Mouse (Mus musculus): ENCODE measurements around the gene Pank4. TPM values are rescaled to one million over a fixed set of nuclear protein-coding genes. Genes with fewer than 3 reads are reported as not detected.

The Pank4 gene
- polyA plus RNA-seq, 1 experiment from 2014 or later: 43.9 TPM

- peaks cover 46% of the 10 kb centered on the region for H3K27me3 ChIP-seq (ENCODE audit: control insufficient read depth, insufficient read depth, low read length)
- H3K36me3 ChIP-seq (ENCODE audit: control insufficient read depth, insufficient read depth, low read length): no peaks in the 10 kb centered on the region
- H3K9me3 ChIP-seq (ENCODE audit: control insufficient read depth, low read length): no peaks in the 10 kb centered on the region
- WGBS: 52% methylated on average over 14 of the region's 14 CpGs
- no peak overlapping the region for H3K9ac ChIP-seq (ENCODE audit: low read depth, low read length)
- no peak overlapping the region for H3K4me3 ChIP-seq (ENCODE audit: low read length)
- ATAC-seq (ENCODE audit: low FRiP score, low TSS enrichment): no peak
- H3K4me1 ChIP-seq (ENCODE audit: control insufficient read depth, insufficient read depth, low read length): 0 out of 2 replicates have a peak, but pooled peaks cover 3% of the 10 kb centered on the region
- no peak overlapping the region for H3K4me2 ChIP-seq (replicated peaks; ENCODE audit: low read depth, low read length)
- no peak overlapping the region for H3K27ac ChIP-seq (ENCODE audit: low read depth, low read length)
These were observed 15.6 kb upstream of the Pank4 start for GRCm38 (mm10) chr4:154948066-154948939.

DNA sequence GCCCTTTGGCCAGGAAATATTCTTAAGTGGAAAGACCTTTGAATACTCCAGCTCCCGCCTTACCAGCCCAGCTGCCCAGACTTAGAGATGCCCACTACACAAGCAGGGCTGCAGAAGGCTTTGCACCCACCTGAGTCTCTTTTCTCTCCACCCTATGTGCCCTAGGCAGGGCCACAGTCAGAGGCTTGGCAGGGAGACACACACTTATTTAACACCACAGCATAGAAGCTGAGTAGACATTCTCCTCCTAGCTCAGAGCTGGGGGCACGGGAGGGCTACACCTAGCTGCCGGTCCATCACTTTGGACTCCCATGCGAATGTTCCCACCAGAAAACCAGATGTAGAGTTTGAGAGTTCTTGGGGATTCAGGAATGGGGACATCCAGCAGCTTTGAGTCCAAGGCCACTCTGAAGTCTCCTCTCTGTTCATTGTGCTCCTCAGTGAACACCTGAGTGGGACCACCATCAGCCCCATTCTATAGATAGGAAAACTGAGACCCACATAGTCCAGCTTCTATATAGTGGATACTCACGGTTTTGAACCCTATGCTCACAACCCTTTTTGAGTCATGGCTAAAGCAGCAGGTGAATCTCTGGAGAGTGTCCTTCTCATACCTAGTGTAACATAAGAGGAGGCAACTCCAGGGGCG lies 14.9 kb upstream of the Pank4 start:
- H3K36me3 ChIP-seq (ENCODE audit: control insufficient read depth, insufficient read depth, low read length): no peaks in the 10 kb centered on the region
- ATAC-seq (ENCODE audit: low FRiP score, low TSS enrichment): no peak
- H3K4me2 ChIP-seq (replicated peaks; ENCODE audit: low read depth, low read length): no peak overlapping the region
- WGBS: 73% methylated on average over 6 of the region's 6 CpGs
- H3K27ac ChIP-seq (ENCODE audit: low read depth, low read length): no peak overlapping the region
- no peak overlapping the region for H3K9ac ChIP-seq (ENCODE audit: low read depth, low read length)
- no peaks in the 10 kb centered on the region for H3K9me3 ChIP-seq (ENCODE audit: control insufficient read depth, low read length)
- 0 out of 2 replicates have a peak, but pooled peaks cover 3% of the 10 kb centered on the region for H3K4me1 ChIP-seq (ENCODE audit: control insufficient read depth, insufficient read depth, low read length)
- H3K4me3 ChIP-seq (ENCODE audit: low read length): no peak overlapping the region
- peaks cover 52% of the 10 kb centered on the region for H3K27me3 ChIP-seq (ENCODE audit: control insufficient read depth, insufficient read depth, low read length)

DNA sequence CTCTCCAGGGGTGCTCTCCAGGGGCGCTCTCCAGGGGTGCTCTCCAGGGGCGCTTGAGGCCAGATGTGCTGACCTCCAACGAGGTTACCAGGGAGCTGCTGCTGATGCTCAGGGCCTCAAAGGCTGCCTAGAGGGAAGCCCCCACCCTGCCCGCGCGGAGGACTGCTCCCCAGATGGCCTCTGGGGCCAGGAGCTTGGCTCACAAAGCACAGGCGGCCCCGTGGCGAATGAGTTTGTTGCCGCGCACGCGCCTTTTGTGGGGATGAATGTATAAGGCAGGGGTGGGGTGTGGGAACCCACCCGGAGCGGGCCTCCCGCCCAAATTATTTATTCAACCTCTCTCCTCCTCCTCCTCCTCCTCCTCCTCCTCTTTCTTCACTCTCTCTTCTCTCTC lies 14.3 kb upstream of the Pank4 start:
- peaks cover 57% of the 10 kb centered on the region for H3K27me3 ChIP-seq (ENCODE audit: control insufficient read depth, insufficient read depth, low read length)
- H3K4me3 ChIP-seq (ENCODE audit: low read length): no peak overlapping the region
- H3K27ac ChIP-seq (ENCODE audit: low read depth, low read length): no peak overlapping the region
- no peak for ATAC-seq (ENCODE audit: low FRiP score, low TSS enrichment)
- 0 out of 2 replicates have a peak, but pooled peaks cover 3% of the 10 kb centered on the region for H3K4me1 ChIP-seq (ENCODE audit: control insufficient read depth, insufficient read depth, low read length)
- H3K9me3 ChIP-seq (ENCODE audit: control insufficient read depth, low read length): no peaks in the 10 kb centered on the region
- 10% methylated on average over 16 of the region's 16 CpGs for WGBS
- no peak overlapping the region for H3K9ac ChIP-seq (ENCODE audit: low read depth, low read length)
- H3K4me2 ChIP-seq (replicated peaks; ENCODE audit: low read depth, low read length): no peak overlapping the region
- H3K36me3 ChIP-seq (ENCODE audit: control insufficient read depth, insufficient read depth, low read length): no peaks in the 10 kb centered on the region

GRCm38 (mm10) chr4:154952461-154953241 lies 11.3 kb upstream of the Pank4 start:
- Histone ChIP-seq H3K27me3 (ENCODE audit: control insufficient read depth, insufficient read depth, low read length) (peaks cover 68% of the 10 kb centered on the region), H3K36me3 (ENCODE audit: control insufficient read depth, insufficient read depth, low read length) (no peaks in the 10 kb centered on the region), H3K4me2 (replicated peaks; ENCODE audit: low read depth, low read length) (no peak overlapping the region; the same call in 1 of the 2 replicates), H3K4me1 (ENCODE audit: control insufficient read depth, insufficient read depth, low read length) (0 out of 2 replicates have a peak, but pooled peaks cover 6% of the 10 kb centered on the region), H3K9me3 (ENCODE audit: control insufficient read depth, low read length) (no peaks in the 10 kb centered on the region), H3K9ac (ENCODE audit: low read depth, low read length) (no peak overlapping the region), H3K4me3 (ENCODE audit: low read length) (no peak overlapping the region), H3K27ac (ENCODE audit: low read depth, low read length) (no peak overlapping the region)
- ATAC-seq (ENCODE audit: low FRiP score, low TSS enrichment): peak; percentile 43; the same call in 1 of the 2 replicates
- 2% methylated on average over 26 of the region's 26 CpGs for WGBS

- 22% methylated on average over 9 of the region's 9 CpGs for WGBS
- H3K4me2 ChIP-seq (replicated peaks; ENCODE audit: low read depth, low read length): no peak overlapping the region
- H3K4me1 ChIP-seq (ENCODE audit: control insufficient read depth, insufficient read depth, low read length): peaks cover 20% of the 10 kb centered on the region; the same call in 1 of the 2 replicates
- no peak for ATAC-seq (ENCODE audit: low FRiP score, low TSS enrichment)
- no peak overlapping the region for H3K27ac ChIP-seq (ENCODE audit: low read depth, low read length)
- H3K27me3 ChIP-seq (ENCODE audit: control insufficient read depth, insufficient read depth, low read length): peaks cover 73% of the 10 kb centered on the region
- no peak overlapping the region for H3K4me3 ChIP-seq (ENCODE audit: low read length)
- H3K9me3 ChIP-seq (ENCODE audit: control insufficient read depth, low read length): no peaks in the 10 kb centered on the region
- H3K9ac ChIP-seq (ENCODE audit: low read depth, low read length): no peak overlapping the region
- no peaks in the 10 kb centered on the region for H3K36me3 ChIP-seq (ENCODE audit: control insufficient read depth, insufficient read depth, low read length)
These were observed 7.3 kb upstream of the Pank4 start for GRCm38 (mm10) chr4:154956604-154957003.

DNA sequence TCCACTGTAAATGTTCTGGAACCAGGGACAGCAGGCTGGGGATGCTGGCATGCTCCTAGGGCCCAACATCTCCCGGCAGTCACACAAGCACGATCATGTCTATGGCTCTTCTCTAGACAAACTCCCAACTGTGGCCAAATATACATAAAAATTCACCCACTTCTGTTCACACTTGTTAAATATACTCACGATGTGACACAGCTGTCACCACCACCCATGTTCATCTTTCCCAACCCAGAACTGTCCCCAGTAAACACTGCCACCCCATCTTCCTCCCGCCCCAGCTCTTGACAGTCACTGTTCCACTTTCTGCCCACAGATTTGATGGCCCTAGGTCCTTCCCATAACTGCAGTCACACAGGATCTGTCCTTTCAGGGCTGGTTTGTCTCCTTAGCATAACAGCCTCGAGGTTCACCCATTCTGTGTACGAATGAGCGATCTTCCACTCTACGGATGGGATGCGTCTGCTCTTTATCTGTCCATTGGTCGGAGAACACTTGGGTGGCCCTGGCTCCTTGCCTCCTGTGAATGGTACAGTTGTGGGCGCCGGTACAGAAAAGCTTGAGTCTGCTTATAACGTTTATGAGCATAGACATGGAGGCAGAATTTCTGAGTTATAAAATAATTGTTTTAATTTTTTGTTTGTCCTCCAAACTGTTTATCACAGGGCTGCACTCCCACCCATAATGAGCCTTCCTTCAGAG lies 6.5 kb upstream of the Pank4 start:
- peaks cover 76% of the 10 kb centered on the region for H3K27me3 ChIP-seq (ENCODE audit: control insufficient read depth, insufficient read depth, low read length)
- no peak for ATAC-seq (ENCODE audit: low FRiP score, low TSS enrichment)
- no peaks in the 10 kb centered on the region for H3K9me3 ChIP-seq (ENCODE audit: control insufficient read depth, low read length)
- 49% methylated on average over 13 of the region's 13 CpGs for WGBS
- peaks cover 20% of the 10 kb centered on the region; the same call in 1 of the 2 replicates for H3K4me1 ChIP-seq (ENCODE audit: control insufficient read depth, insufficient read depth, low read length)
- no peak overlapping the region for H3K4me2 ChIP-seq (replicated peaks; ENCODE audit: low read depth, low read length)
- H3K27ac ChIP-seq (ENCODE audit: low read depth, low read length): no peak overlapping the region
- H3K9ac ChIP-seq (ENCODE audit: low read depth, low read length): no peak overlapping the region
- no peak overlapping the region for H3K4me3 ChIP-seq (ENCODE audit: low read length)
- no peaks in the 10 kb centered on the region for H3K36me3 ChIP-seq (ENCODE audit: control insufficient read depth, insufficient read depth, low read length)

- Histone ChIP-seq H3K4me3 (ENCODE audit: low read length) (no peak overlapping the region), H3K27ac (ENCODE audit: low read depth, low read length) (no peak overlapping the region), H3K27me3 (ENCODE audit: control insufficient read depth, insufficient read depth, low read length) (peaks cover 70% of the 10 kb centered on the region), H3K9me3 (ENCODE audit: control insufficient read depth, low read length) (no peaks in the 10 kb centered on the region), H3K4me2 (replicated peaks; ENCODE audit: low read depth, low read length) (peak overlapping the region; percentile 19), H3K4me1 (ENCODE audit: control insufficient read depth, insufficient read depth, low read length) (peaks cover 24% of the 10 kb centered on the region; the same call in 1 of the 2 replicates), H3K36me3 (ENCODE audit: control insufficient read depth, insufficient read depth, low read length) (no peaks in the 10 kb centered on the region), H3K9ac (ENCODE audit: low read depth, low read length) (no peak overlapping the region)
- no peak for ATAC-seq (ENCODE audit: low FRiP score, low TSS enrichment)
- WGBS: 5% methylated on average over 15 of the region's 15 CpGs
These were observed 5.8 kb upstream of the Pank4 start for GRCm38 (mm10) chr4:154958171-154958570.

- H3K4me2 ChIP-seq (replicated peaks; ENCODE audit: low read depth, low read length): peak overlapping the region; percentile 19
- WGBS: 9% methylated on average over 8 of the region's 8 CpGs
- H3K9me3 ChIP-seq (ENCODE audit: control insufficient read depth, low read length): no peaks in the 10 kb centered on the region
- no peak overlapping the region for H3K27ac ChIP-seq (ENCODE audit: low read depth, low read length)
- H3K4me1 ChIP-seq (ENCODE audit: control insufficient read depth, insufficient read depth, low read length): peaks cover 28% of the 10 kb centered on the region; the same call in 1 of the 2 replicates
- H3K4me3 ChIP-seq (ENCODE audit: low read length): no peak overlapping the region
- no peak overlapping the region for H3K9ac ChIP-seq (ENCODE audit: low read depth, low read length)
- no peak for ATAC-seq (ENCODE audit: low FRiP score, low TSS enrichment)
- H3K27me3 ChIP-seq (ENCODE audit: control insufficient read depth, insufficient read depth, low read length): peaks cover 65% of the 10 kb centered on the region
- no peaks in the 10 kb centered on the region for H3K36me3 ChIP-seq (ENCODE audit: control insufficient read depth, insufficient read depth, low read length)
These were observed 5.3 kb upstream of the Pank4 start for GRCm38 (mm10) chr4:154958621-154959020.
